ENCODE assay signal across 19 mouse cellular contexts in genomic region chr16:22377714-22378113, GRCm38 (mm10).
"Had no signal": no experiment of that assay in that cellular context is flagged by ENCODE, and none has a peak within 500 bp of the region (broad histone marks: within the 10 kb centered on the region; RNA-seq: fewer than 3 reads in every experiment).

No protein-coding gene starts in this region.

- H3K4me3 ChIP-seq: kidney, embryonic 15.5 days; liver, embryonic 13.5 days; midbrain, embryonic 12.5 days; myocyte; neural tube, embryonic 13.5 days; stomach, embryonic 15.5 days had no signal

- H3K4me1 ChIP-seq: kidney, embryonic 15.5 days; liver, embryonic 13.5 days had no signal

- H3K36me3 ChIP-seq: kidney, embryonic 15.5 days; liver, embryonic 13.5 days; midbrain, embryonic 12.5 days; neural tube, embryonic 13.5 days; stomach, embryonic 15.5 days had no signal

- ATAC-seq: inflammation-experienced regulatory T-cells, adult 6 months; intestine, postnatal 0 days; midbrain, embryonic 16.5 days had no signal

- DNase-seq: kidney, adult 8-10 months; kidney, postnatal 10 days; kidney, postnatal 4 days; liver, embryonic 13.5 days; lung, adult 2 months; lung, postnatal 14 days; lung, postnatal 4 days; retina, postnatal 1 day; right cerebral cortex, postnatal 25 days; spleen, adult 18-20 months; thymus, postnatal 36 days had no signal

- H3K27me3 ChIP-seq: kidney, embryonic 15.5 days; liver, embryonic 13.5 days; midbrain, embryonic 12.5 days; neural tube, embryonic 13.5 days; stomach, embryonic 15.5 days had no signal

- H3K27ac ChIP-seq: kidney, embryonic 15.5 days; liver, embryonic 13.5 days; midbrain, embryonic 12.5 days; neural tube, embryonic 13.5 days; stomach, embryonic 15.5 days had no signal
